Mouse (Mus musculus): ENCODE measurements around the gene Arhgdib. TPM values are rescaled to one million over a fixed set of nuclear protein-coding genes. Genes with fewer than 3 reads are reported as not detected.

The Arhgdib gene
- polyA plus RNA-seq, 1 experiment from 2014 or later, result 56.2 TPM

DNA sequence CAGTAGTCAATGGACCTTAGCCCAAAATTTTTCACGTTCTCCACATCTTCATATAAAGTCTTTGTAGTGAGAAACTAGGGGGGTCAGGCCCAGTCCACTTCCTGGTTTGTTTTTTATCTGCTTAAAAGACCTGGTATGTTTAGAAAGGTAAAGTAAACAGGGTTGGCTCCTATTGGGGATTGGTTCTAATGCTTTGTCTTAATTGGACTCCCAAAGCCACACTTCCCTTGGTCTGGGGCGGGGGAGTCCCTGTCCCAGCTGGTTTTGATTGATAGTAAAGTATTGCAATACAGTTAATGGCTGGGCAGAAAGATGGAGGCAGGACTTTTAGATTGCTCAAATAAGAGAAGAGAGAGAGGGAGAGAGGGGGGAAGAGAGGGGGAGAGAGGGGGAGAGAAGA is 40.7 kb downstream of the Arhgdib start:
- ATAC-seq (replicated peaks; ENCODE audit: insufficient number of reproducible peaks, low FRiP score, low TSS enrichment, low read depth) (no peak), DNase-seq (ENCODE audit: low spot score) (no peak)
- no peak overlapping the region for H3K4me2 ChIP-seq (ENCODE audit: low read depth, low read length)
- H3K27me3 ChIP-seq (ENCODE audit: control insufficient read depth, insufficient read depth, low read length), result no peaks in the 10 kb centered on the region
- H3K4me3 ChIP-seq (ENCODE audit: low read depth, low read length), result no peak overlapping the region
- H3K27ac ChIP-seq (replicated peaks; ENCODE audit: low read depth, low read length), result no peak overlapping the region
- no peaks in the 10 kb centered on the region for H3K36me3 ChIP-seq (replicated peaks; ENCODE audit: control insufficient read depth, insufficient read depth, low read depth, low read length)
- H3K4me1 ChIP-seq (ENCODE audit: control insufficient read depth, insufficient read depth, low read length), result no peaks in the 10 kb centered on the region
- no peaks in the 10 kb centered on the region for H3K9me3 ChIP-seq (replicated peaks; ENCODE audit: control insufficient read depth, low read length)
- H3K9ac ChIP-seq (replicated peaks; ENCODE audit: low read length), result no peak overlapping the region
- WGBS, result 73% methylated on average over 2 of the region's 2 CpGs

- H3K4me2 ChIP-seq (ENCODE audit: low read depth, low read length), result no peak overlapping the region
- no peak for ATAC-seq (replicated peaks; ENCODE audit: insufficient number of reproducible peaks, low FRiP score, low TSS enrichment, low read depth)
- no peak for DNase-seq (ENCODE audit: low spot score)
- H3K27me3 ChIP-seq (ENCODE audit: control insufficient read depth, insufficient read depth, low read length), result no peaks in the 10 kb centered on the region
- no peak overlapping the region for H3K4me3 ChIP-seq (ENCODE audit: low read depth, low read length)
- H3K9ac ChIP-seq (replicated peaks; ENCODE audit: low read length), result no peak overlapping the region
- no peaks in the 10 kb centered on the region for H3K4me1 ChIP-seq (ENCODE audit: control insufficient read depth, insufficient read depth, low read length)
- H3K9me3 ChIP-seq (replicated peaks; ENCODE audit: control insufficient read depth, low read length), result no peaks in the 10 kb centered on the region
- H3K36me3 ChIP-seq (replicated peaks; ENCODE audit: control insufficient read depth, insufficient read depth, low read depth, low read length), result no peaks in the 10 kb centered on the region
- 70% methylated on average over 4 of the region's 4 CpGs for WGBS
- H3K27ac ChIP-seq (replicated peaks; ENCODE audit: low read depth, low read length), result no peak overlapping the region
These were observed 41.2 kb downstream of the Arhgdib start for GRCm38 (mm10) chr6:136900369-136901009.

DNA sequence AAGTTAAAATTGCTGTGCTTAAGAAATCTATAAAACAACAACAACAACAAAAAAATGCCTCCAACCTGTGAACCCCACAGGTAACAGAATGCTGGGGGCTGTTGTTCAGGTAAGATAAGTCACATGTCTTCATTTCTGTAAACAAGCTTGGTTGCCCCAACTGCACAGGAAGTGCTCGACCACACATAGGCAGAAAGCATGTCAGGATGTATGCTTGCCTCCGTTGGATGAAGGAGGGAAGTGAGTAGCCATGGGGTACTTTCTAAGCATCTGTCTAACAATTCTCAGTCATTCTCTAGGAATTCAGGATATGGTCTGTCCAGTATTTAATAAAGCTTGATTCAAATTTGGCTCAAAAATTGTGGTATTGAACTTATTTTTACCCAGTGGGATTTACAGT is 42.7 kb downstream of the Arhgdib start:
- 62% methylated on average over 2 of the region's 2 CpGs for WGBS
- Histone ChIP-seq H3K27me3 (ENCODE audit: control insufficient read depth, insufficient read depth, low read length) (no peaks in the 10 kb centered on the region), H3K9ac (replicated peaks; ENCODE audit: low read length) (no peak overlapping the region), H3K27ac (replicated peaks; ENCODE audit: low read depth, low read length) (no peak overlapping the region), H3K4me3 (ENCODE audit: low read depth, low read length) (no peak overlapping the region), H3K4me2 (ENCODE audit: low read depth, low read length) (no peak overlapping the region), H3K4me1 (ENCODE audit: control insufficient read depth, insufficient read depth, low read length) (no peaks in the 10 kb centered on the region), H3K36me3 (replicated peaks; ENCODE audit: control insufficient read depth, insufficient read depth, low read depth, low read length) (no peaks in the 10 kb centered on the region), H3K9me3 (replicated peaks; ENCODE audit: control insufficient read depth, low read length) (no peaks in the 10 kb centered on the region)
- DNase-seq (ENCODE audit: low spot score) (no peak), ATAC-seq (replicated peaks; ENCODE audit: insufficient number of reproducible peaks, low FRiP score, low TSS enrichment, low read depth) (no peak)

DNA sequence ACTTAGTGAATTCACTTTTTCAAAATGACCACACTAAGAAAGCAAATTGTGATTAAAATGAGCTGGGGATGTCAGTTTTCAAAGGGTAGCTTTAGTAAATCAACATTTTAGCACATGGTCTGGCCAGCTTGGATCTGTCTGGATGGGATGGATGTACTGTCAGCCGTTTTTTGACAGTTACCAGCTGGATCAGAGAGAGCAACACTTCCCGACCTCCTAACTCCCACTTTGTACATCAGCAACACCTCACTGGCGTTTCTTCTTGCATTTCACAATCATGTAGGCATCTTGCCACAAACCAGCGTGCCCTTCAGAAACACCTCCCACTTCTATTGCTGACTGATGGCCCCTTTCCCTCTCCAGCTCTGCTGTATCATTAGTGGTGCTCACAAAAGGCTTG is 43.5 kb downstream of the Arhgdib start:
- no peak overlapping the region for H3K9ac ChIP-seq (replicated peaks; ENCODE audit: low read length)
- no peak overlapping the region for H3K4me3 ChIP-seq (ENCODE audit: low read depth, low read length)
- WGBS, result 56% methylated on average over 4 of the region's 4 CpGs
- no peaks in the 10 kb centered on the region for H3K9me3 ChIP-seq (replicated peaks; ENCODE audit: control insufficient read depth, low read length)
- no peak overlapping the region for H3K4me2 ChIP-seq (ENCODE audit: low read depth, low read length)
- no peaks in the 10 kb centered on the region for H3K4me1 ChIP-seq (ENCODE audit: control insufficient read depth, insufficient read depth, low read length)
- no peaks in the 10 kb centered on the region for H3K27me3 ChIP-seq (ENCODE audit: control insufficient read depth, insufficient read depth, low read length)
- DNase-seq (ENCODE audit: low spot score) (no peak), ATAC-seq (replicated peaks; ENCODE audit: insufficient number of reproducible peaks, low FRiP score, low TSS enrichment, low read depth) (no peak)
- no peaks in the 10 kb centered on the region for H3K36me3 ChIP-seq (replicated peaks; ENCODE audit: control insufficient read depth, insufficient read depth, low read depth, low read length)
- H3K27ac ChIP-seq (replicated peaks; ENCODE audit: low read depth, low read length), result no peak overlapping the region

DNA sequence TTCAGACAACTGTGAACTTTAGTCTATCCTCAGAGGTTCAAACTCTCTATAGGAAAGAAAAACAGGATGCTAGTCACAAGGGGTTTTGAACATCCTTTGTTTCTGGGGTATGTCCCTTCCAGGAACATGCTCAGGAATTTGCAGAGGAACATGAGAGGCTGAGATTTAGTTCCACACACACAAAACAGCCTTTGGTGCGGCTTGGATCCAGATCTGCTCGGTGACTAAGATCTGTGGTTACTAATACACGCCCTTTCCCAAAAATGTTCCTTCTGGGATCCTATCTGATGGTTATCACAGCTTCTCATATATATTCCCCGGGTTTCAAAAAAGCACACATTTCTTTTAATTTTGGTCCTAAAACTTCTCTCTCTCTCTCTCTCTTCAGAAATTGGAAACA is 43.9 kb downstream of the Arhgdib start:
- H3K9me3 ChIP-seq (replicated peaks; ENCODE audit: control insufficient read depth, low read length), result no peaks in the 10 kb centered on the region
- no peak overlapping the region for H3K27ac ChIP-seq (replicated peaks; ENCODE audit: low read depth, low read length)
- DNase-seq (ENCODE audit: low spot score) (no peak), ATAC-seq (replicated peaks; ENCODE audit: insufficient number of reproducible peaks, low FRiP score, low TSS enrichment, low read depth) (no peak)
- H3K4me1 ChIP-seq (ENCODE audit: control insufficient read depth, insufficient read depth, low read length), result no peaks in the 10 kb centered on the region
- no peak overlapping the region for H3K4me3 ChIP-seq (ENCODE audit: low read depth, low read length)
- WGBS, result 76% methylated on average over 4 of the region's 4 CpGs
- no peak overlapping the region for H3K9ac ChIP-seq (replicated peaks; ENCODE audit: low read length)
- H3K27me3 ChIP-seq (ENCODE audit: control insufficient read depth, insufficient read depth, low read length), result no peaks in the 10 kb centered on the region
- H3K4me2 ChIP-seq (ENCODE audit: low read depth, low read length), result no peak overlapping the region
- no peaks in the 10 kb centered on the region for H3K36me3 ChIP-seq (replicated peaks; ENCODE audit: control insufficient read depth, insufficient read depth, low read depth, low read length)

DNA sequence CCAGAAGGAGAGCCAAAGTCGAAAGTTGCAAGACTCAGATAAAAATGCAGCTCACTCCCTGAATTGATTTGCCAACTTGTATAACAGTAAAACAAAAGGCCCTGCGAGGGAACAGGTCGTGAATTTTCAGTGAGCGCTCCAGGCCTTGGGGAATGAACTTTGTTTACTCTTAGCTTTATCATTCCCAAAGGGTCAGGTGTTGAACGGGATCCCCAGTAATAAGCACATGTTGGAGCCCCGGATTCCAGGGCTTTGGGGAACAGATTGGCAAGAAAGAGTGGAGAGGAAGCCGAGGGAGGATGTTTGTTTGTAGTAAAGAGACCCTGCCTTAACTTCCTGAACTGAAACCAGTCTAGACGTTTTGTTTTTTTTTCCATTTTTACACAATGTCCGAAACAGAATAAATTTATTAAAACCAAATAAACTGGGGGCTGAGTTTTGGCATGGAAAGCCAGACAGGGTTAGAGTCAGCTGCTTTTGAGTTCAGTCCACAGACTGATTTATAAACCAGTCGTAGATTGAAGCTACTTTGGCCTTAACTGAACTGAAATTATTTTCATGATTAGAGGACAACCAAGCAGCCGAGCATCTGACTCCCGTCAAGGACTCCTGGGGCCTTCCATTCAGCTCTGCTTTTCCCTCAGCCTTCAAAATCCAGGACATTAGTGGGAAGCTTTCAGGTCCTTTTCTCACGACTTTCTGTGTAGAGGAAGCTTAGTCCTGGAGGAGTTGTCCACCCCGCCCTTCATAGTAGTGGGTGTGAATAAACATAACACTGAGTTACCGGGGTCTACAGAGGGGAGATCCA is 47.0 kb downstream of the Arhgdib start:
- no peak for DNase-seq (ENCODE audit: low spot score)
- H3K27me3 ChIP-seq (ENCODE audit: control insufficient read depth, insufficient read depth, low read length), result no peaks in the 10 kb centered on the region
- no peak overlapping the region for H3K27ac ChIP-seq (replicated peaks; ENCODE audit: low read depth, low read length)
- ATAC-seq (replicated peaks; ENCODE audit: insufficient number of reproducible peaks, low FRiP score, low TSS enrichment, low read depth), result no peak
- H3K4me3 ChIP-seq (ENCODE audit: low read depth, low read length), result no peak overlapping the region
- H3K4me1 ChIP-seq (ENCODE audit: control insufficient read depth, insufficient read depth, low read length), result no peaks in the 10 kb centered on the region
- WGBS, result 56% methylated on average over 15 of the region's 15 CpGs
- H3K9me3 ChIP-seq (replicated peaks; ENCODE audit: control insufficient read depth, low read length), result no peaks in the 10 kb centered on the region
- H3K9ac ChIP-seq (replicated peaks; ENCODE audit: low read length), result no peak overlapping the region
- H3K36me3 ChIP-seq (replicated peaks; ENCODE audit: control insufficient read depth, insufficient read depth, low read depth, low read length), result no peaks in the 10 kb centered on the region
- no peak overlapping the region for H3K4me2 ChIP-seq (ENCODE audit: low read depth, low read length)

- WGBS, result 86% methylated on average over 2 of the region's 2 CpGs
- no peak for ATAC-seq (replicated peaks; ENCODE audit: insufficient number of reproducible peaks, low FRiP score, low TSS enrichment, low read depth)
- H3K27me3 ChIP-seq (ENCODE audit: control insufficient read depth, insufficient read depth, low read length), result no peaks in the 10 kb centered on the region
These were observed 49.7 kb downstream of the Arhgdib start for GRCm38 (mm10) chr6:136892002-136892401.

DNA sequence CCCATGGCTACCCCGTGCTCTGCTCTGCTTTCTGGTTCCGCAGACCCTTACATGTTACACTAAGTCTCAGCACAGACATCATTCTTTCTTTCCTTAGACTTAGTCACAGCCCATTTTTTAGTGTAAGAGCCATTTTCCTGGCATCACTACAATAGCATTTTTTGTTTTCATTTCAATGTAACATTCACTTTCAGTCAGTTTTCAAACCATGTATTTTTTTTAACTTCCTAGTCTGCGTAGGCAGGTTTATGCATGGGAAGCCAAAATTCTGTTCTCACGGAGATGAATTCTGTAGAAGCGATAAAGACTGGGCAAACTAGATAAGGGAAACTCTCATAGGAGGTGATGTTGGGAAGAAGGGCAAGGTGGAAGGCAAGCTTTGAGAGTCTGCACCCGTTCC is 52.1 kb downstream of the Arhgdib start:
- H3K4me2 ChIP-seq (ENCODE audit: low read depth, low read length), result no peak overlapping the region
- no peaks in the 10 kb centered on the region for H3K9me3 ChIP-seq (replicated peaks; ENCODE audit: control insufficient read depth, low read length)
- ATAC-seq (replicated peaks; ENCODE audit: insufficient number of reproducible peaks, low FRiP score, low TSS enrichment, low read depth), result no peak
- 93% methylated on average over 6 of the region's 6 CpGs for WGBS
- no peaks in the 10 kb centered on the region for H3K4me1 ChIP-seq (ENCODE audit: control insufficient read depth, insufficient read depth, low read length)
- no peak overlapping the region for H3K9ac ChIP-seq (replicated peaks; ENCODE audit: low read length)
- H3K27me3 ChIP-seq (ENCODE audit: control insufficient read depth, insufficient read depth, low read length), result no peaks in the 10 kb centered on the region
- no peaks in the 10 kb centered on the region for H3K36me3 ChIP-seq (replicated peaks; ENCODE audit: control insufficient read depth, insufficient read depth, low read depth, low read length)
- DNase-seq (ENCODE audit: low spot score), result no peak
- no peak overlapping the region for H3K27ac ChIP-seq (replicated peaks; ENCODE audit: low read depth, low read length)
- no peak overlapping the region for H3K4me3 ChIP-seq (ENCODE audit: low read depth, low read length)

More at GRCm38 (mm10) chr6:136892002-136892401, 49.7 kb downstream of the Arhgdib start:
- no peaks in the 10 kb centered on the region for H3K4me1 ChIP-seq (ENCODE audit: control insufficient read depth, insufficient read depth, low read length)
- H3K4me2 ChIP-seq (ENCODE audit: low read depth, low read length), result no peak overlapping the region
- no peak overlapping the region for H3K4me3 ChIP-seq (ENCODE audit: low read depth, low read length)
- no peak for DNase-seq (ENCODE audit: low spot score)
- H3K36me3 ChIP-seq (replicated peaks; ENCODE audit: control insufficient read depth, insufficient read depth, low read depth, low read length), result no peaks in the 10 kb centered on the region
- no peaks in the 10 kb centered on the region for H3K9me3 ChIP-seq (replicated peaks; ENCODE audit: control insufficient read depth, low read length)
- no peak overlapping the region for H3K9ac ChIP-seq (replicated peaks; ENCODE audit: low read length)
- H3K27ac ChIP-seq (replicated peaks; ENCODE audit: low read depth, low read length), result no peak overlapping the region
